Mouse (Mus musculus) urinary bladder, postnatal 4 days (tissue): Measurements from ENCODE around the gene Tnfrsf14.

Experiments used
- DNase-seq, 2 experiments: peaks; one replicate each; pipeline ENCODE4 v3.0.0; 2021 to 2022; ENCODE audit warnings: low spot score in 2 of 2

Gene Tnfrsf14

DNA sequence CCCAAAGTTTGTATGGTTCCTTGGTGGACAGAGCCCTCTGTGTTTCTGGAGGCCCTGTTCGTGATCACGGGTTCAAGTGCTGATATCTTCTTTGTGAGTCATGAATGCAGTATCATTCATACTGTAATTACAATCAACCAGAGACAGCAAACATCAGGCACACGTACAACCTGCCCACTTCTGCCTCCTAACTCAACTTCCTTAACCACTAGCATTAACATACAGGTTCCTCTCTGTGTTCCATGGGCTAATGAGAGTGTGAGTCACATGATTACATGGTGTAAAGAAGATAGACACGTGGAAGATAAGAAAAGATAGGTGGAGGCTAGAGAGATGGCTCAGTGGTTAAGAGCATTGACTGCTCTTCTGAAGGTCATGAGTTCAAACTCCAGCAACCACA is 11.7 kb downstream of the Tnfrsf14 start:
- DNase-seq: no peak

DNA sequence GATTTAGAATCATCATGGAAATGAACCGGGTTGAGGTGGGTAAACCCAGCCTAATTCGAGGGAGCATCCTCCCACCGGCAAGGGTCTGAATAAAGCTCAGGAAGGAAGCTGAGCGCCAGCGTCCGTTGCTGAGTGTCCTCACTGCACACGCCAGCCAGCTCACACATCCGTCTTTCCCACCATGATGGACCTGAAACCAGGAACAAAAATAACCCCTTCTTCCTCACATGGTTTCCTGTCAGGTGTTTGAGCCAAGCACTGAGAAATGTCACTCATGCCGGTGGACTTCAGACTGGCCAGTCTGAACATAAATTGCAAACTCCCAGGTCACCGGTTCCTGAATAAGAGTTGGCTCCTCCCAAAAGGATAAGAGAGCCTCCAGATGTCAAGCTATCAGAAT is 13.1 kb downstream of the Tnfrsf14 start:
- no peak for DNase-seq

DNA sequence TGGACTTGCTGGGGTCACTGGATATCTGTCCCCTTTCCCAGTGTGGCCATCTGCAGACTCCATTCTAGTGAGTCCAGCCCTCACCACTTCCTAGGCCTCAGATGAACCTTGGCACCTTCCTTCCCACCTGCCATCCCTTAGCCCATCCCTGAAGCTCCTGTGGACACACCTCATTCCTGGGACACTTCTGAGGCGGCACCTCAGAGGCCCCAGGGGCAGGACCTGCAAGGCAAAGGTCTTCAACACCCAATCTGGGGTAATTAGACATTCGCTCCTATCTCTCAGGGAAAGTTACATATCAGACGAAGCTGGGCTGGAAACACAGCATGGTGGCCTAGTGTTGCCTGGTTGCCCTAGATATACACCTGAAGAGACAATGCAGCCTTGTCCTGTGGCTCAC is 13.7 kb downstream of the Tnfrsf14 start:
- no peak for DNase-seq

DNA sequence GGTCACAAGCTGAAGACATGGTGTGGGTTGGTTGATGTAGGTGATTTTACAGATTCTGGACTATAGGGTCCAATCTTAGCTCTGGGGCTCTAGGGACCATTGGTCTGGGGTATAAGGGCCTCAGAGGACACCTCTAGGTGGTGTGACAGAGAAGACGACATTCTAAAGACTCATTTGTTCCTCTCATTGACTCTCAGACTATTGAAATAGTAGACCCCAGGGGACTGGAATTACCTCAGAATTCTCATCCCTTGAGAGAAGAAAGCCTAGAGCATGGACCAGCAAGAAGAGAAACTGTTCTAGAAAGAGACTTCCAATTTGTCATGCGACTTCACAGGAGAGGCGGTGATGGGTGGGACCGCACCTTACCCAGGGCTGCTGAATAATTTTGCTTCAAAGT is 14.1 kb downstream of the Tnfrsf14 start:
- DNase-seq: no peak

DNA sequence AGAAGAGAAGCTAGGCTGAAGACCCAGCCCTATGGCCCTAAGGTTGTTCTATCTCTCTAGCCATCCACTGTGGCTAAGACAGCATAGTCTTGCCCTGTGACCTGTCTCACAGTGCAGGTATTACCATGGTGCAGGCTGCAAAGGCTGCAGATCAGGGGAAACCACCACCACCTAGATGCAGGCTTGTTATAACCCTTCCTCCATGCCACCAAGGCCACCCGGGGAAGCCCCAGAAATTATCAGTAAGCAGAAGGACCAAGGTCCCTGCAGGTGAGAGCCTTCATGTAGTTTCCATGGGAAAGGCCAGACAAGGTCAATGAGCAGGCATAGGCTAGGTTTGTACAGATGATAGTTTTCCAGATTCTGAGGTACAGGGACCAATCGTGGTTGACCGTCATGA is 14.5 kb downstream of the Tnfrsf14 start:
- no peak for DNase-seq

DNA sequence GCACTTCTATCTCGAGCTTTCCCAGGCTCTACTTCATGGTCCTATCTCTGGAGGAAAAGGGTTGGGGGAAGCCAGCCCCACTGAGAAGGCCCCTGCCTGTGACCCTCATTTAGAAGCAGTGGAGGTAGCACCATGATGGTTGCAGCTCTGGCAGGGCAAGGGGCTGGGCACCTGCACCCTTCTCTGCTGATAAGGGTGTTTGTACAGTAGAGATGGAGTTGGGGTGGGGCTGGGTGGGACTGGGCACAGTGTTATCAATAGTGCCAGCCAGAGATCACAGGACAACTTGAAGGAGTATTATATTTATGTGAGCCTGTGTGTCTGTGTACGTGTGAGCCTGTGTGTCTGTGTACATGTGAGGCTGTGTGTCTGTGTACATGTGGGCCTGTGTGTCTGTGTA is 16.7 kb downstream of the Tnfrsf14 start:
- DNase-seq: no peak

DNA sequence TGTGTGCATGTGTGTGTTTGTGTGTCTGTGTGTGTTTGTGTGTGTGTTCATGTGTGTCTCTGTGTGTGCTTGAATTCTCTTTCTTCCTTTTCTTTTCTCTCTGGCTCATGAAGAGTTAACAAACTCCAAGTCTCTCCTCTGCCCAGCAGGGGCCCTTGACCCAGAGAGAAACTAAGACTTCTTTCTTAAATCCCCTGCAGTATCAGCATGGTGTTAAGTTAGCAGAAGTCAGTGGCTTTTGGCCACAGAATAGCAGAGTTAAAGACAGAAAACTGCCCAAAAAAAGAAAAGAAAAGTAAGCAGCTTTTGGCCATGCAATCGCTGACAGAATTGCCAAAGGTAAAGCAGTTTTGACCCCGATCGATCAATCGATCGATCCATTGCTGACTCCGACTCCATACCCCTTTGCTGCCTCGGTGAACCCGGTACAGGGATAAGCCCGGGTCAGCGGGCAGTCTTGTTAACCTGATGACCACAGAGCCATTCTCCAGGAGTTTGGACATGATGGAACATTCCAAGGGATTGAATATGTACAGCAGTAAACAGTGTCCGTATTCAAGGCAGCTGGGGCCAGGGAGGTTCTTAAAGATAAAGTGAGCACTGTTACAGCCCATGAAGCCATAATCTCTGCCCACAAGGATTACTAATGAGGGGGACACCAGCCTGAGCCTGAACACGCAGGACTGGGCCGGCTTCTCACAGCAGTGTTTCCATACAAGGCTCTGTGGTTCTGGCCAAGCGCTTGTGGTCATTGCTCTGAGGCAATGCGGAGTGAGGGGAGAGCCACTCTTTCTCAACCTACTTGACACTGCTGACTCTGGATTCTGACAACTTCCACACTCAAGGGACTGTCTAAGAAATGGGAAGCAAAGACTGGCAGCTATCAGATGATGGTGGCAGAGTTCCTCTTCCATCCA is 17.5 kb downstream of the Tnfrsf14 start:
- DNase-seq: no peak

DNA sequence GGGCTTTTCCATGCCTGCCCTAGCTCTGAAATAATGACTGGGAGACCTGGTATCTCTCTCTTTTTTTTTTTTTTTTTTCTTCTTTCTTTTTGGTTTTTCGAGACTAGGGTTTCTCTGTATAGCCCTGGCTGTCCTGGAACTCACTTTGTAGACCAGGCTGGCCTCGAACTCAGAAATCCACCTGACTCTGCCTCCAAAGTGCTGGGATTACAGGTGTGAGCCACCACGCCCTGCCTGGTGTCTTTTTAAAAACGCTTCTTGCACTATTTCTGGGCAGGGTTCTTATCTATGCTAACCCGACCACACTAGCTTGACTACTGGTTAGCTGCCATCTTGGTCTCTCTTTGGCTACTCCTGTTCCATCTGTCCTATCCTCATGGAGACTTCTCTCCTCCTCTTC is 19.9 kb downstream of the Tnfrsf14 start:
- no peak for DNase-seq

DNA sequence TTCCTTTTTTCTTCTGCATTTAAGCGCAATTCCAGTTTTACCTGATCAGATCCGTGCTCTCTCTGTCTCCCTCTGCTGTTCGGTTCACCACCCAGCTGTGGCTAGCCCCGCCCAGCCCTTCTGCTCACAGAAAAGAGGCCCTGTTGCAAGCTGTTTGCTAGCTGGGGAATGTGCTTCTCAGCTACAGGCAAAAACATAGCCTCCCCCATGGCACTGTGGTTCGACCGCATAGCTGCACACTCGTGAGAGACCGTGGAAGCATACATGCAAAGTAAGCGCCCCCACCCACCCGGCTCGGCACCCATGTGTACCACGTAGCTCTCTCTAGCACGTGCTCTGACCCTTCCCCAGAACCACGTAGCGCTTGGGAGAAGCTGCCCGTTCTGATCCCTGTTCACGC is 20.5 kb downstream of the Tnfrsf14 start:
- DNase-seq: peak; percentile 52 to 72

DNA sequence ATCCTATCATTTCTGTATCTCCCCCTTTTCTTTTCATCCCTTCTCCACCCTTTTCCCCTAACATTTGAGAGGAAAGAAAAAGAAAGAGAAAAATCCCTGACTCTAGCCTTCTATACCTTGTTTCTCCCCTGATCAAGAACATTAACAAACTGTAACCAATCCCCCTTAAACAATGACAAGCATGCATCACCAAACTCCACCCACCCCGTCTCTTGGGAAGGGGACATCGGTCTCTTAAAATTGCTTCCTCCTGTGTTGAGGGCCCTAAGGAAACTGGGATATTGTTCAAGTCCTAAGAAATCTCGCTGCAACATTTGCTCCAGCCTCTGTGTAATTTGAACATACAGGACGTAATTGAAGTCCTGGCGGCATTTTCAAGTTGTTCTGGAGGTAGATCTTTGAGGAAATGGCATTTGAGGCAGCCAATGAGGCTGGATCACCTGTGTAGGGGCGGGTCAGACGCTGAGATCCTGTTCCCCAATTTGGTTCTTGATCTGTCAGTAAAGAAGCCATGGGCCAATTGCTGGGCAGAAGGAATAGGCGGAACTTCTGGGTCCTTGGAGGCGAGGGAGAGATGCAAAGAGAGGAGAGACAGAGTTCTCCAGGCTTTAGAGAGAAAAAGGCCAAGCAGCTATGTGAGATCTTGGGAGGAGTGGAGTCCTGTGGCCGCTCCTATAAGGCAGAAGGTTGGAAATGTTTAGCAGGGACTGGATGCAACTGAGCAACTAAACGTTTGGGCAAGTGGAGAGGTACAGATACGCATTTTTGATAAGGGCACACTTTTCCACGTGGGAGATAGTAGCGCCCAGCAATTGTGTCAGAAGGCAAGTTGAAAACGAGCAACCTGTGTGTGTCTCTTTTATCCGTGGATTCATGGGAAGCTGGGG is 23.9 kb downstream of the Tnfrsf14 start:
- DNase-seq: peak; percentile 68 to 74

DNA sequence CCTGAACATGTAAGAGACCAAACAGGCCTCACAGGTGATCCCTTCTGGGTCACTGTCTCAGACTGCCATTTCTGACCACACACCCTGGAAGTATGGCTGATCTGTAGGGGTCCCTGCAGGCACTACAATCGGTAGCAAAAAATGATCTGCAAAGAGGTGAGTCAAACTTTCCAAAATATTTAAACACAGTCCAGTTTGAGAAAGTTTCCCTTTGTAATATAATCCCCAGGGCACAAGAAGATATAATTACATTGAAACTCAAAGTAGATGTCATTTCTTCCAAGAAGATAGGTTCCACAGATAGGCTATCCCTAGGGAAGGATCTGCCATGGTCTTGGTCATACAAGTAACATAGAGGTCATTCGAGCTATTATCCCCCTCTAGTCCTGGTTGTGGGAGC is 26.0 kb downstream of the Tnfrsf14 start:
- no peak for DNase-seq

DNA sequence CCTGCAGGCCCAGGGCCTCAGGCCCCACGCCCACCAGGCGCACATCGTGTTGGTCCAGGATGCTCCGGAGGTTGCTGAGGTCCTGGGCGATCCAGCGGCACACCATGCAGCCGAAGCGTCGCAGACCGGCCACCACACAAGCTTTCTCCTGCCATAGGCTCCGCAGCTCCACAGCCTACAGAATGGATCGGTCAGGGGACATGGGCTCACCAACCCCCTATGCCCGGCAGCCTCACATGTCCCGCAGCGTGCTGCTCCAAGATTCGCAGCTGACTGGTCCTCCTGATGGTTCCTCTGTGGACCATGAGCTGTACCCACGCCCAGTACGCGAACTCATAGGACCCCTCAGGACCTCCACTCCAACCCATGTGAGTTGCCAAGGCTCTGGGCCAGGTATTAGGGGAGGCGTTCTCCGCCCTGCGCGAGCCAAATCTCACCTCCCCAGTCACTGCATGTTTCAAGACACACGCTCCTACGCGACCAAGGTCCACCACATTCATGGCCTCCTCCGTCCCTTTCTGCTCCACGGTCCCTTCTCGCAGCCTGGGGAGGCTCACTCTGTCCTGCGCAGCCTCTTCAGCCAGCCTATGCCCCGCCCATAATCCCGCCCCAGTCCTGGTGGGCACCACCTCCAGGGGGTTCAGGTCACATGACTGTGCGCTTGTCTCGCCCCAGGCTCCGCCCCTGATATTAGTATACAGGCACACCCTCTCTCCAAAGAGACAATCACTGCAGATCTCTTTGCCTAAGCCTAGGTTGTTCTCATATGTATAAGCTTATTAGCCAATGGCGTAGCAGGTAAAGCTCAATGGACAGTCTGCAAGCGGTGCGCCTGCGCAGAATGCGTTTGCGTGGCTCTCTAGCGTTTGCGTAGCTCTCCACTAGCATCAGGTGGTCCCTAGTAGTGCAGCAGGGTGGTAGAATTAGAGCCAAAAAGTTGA is 29.6 kb downstream of the Tnfrsf14 start, which contains the start of gene Fam213b:
Gene Fam213b, minus strand, starts transcription at position 630 of the 941 bp plus-strand sequence.
- peak in 1 of 2 experiments; percentile 68 for DNase-seq

DNA sequence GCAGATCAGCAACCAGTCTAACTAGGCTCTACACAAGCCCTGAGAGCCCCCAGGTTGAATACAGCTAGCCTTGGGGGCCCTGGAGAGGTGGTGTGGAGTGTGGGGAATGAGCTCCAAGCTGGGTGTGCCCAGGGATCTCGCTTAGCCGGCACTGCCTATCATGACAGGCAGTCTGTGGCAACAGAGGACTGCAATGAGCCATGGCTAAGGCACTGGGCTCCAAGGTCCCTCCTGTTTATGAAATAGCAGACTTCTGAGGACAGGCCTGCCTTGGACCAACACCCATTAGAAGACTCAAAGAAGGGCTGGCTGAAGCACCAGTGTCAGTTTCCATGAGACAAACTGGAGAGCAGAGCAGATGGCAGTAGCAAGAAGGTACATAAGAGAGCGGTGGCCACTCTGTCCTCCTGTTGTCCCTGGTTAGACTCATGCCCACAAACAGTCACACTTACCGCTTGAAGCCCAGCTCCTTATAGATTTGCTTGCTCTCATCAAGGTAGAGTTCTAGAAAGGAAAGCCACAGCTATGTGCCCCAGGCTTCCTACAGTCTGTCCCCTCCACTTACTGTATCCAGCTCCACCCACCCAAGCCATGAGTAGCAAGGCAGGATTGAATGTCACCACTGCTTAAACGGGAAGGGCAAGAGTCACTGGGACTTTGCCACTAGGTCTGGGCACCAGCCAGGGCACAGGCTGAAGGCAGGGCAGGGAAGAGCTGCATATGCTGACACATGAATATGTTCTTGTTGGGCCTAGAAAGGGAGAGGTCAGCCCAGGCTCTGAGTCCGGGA is 30.5 kb downstream of the Tnfrsf14 start:
- no peak for DNase-seq

DNA sequence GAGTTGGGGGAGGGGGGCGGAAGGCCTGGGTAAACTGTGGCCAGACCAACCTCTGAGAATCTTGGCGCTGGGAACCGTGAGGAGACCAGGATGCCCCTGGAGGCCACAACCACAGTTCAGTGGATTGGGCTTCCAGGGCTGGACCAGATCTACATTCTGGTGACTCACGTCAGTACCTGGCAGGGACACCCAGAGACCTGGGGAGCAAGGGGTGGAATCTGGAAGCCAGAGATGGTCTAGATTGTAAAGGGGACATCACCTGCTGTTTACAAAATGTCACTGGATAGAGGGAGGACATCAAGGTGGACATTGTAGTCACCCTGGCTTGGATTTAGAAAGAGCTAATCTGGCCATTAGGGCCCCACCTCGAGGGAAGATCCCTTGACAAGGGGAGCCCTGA is 32.8 kb downstream of the Tnfrsf14 start:
- DNase-seq: no peak

DNA sequence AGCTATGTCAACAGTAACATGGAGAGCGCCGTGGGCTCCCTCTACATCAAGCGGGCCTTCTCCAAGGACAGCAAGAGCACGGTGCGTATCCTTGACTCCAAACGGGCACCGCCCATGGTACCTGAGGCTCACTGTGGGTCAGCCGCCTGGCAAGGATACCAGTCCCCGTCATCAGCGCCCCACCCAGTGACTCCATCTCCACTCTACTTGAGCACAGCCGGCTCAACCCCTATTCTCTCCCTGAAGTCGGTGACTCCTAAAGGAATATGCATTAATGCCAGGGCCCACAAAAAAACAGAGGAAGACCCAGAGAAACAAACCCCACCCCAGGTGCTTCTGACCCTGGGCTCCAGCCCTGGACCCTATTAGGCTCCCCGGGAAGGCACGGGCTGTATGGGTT is 37.5 kb downstream of the Tnfrsf14 start:
- peak in 1 of 2 experiments; percentile 53 for DNase-seq

DNA sequence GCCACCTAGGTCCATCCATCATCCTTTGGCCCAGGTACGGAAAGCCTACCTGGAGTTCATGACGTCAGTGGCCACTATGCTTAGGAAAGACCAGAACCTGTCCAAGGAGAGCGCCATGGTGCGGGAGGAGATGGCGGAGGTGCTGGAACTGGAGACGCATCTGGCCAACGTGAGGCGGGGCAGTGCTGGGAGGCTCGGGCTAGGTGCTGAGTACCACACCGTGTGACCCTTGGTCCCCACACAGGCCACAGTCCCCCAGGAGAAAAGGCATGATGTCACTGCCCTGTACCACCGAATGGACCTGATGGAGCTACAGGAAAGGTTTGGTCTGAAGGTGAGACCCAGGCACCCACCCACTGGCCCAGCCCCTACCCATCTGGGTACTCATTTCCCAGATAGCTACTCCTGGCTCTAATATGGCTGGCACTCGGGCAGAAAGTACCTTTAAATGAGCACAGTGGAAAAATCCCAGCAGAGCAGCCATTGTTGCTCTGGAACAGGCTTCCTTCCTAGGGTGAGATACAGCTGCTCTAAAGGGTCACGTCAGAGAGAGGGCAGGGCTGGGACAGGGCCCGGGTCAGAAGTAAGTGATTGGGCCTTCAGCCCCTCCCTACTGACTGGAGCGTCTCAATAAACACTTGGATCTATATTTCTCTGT is 40.6 kb downstream of the Tnfrsf14 start:
- DNase-seq: no peak

DNA sequence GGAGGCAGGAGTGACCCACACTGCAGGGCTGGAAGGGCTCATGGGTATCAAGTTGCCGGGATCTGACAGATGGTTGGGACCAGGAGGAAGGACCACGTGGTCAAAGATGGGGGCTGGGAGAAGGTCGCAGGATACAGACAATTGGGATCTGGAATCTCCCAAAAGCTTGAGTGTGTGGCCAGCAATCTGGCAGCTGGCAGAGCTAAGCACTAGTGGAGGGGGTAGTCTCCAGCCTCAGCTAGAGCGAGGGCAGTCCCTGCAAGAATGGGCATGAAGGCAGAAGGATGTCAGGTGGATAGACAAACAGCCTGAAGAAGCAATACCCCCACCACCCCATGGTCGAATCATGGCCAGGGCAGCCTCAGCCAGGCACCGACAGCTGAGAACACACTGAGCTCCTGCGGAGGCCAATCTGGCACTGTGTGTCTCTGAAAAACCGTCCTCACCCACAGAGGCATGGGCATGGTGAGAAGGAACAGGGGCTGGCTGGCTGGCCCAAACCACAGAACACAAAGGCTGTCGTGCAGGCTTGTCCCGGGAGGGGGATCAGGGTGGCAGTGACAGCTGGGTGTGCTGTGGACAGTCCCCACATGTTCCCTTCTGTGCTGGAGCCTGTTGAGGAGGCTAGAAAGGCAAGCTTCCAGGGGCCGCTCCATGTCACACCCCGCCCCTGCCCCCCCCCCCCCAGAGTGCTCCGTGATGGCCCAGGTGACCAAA is 41.3 kb downstream of the Tnfrsf14 start:
- DNase-seq: no peak

DNA sequence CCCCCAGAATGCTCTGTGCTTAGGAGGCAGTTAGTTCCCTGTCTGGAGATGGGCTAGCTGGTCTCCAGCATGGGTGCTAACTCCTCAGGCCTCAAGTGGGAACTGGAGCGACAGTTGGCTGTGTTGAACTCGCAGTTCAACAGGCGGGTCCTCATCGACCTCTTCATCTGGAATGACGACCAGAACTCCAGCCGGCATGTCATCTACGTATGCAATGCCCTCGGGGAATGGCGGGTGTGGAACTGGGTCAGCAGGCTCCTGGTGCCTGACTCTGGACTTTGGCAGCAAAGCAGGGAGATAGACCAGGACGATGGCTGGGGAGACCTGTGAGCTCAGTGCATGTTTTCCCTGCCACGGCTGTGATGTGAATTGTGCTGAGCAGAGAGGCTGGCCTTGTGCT is 42.9 kb downstream of the Tnfrsf14 start:
- no peak for DNase-seq

DNA sequence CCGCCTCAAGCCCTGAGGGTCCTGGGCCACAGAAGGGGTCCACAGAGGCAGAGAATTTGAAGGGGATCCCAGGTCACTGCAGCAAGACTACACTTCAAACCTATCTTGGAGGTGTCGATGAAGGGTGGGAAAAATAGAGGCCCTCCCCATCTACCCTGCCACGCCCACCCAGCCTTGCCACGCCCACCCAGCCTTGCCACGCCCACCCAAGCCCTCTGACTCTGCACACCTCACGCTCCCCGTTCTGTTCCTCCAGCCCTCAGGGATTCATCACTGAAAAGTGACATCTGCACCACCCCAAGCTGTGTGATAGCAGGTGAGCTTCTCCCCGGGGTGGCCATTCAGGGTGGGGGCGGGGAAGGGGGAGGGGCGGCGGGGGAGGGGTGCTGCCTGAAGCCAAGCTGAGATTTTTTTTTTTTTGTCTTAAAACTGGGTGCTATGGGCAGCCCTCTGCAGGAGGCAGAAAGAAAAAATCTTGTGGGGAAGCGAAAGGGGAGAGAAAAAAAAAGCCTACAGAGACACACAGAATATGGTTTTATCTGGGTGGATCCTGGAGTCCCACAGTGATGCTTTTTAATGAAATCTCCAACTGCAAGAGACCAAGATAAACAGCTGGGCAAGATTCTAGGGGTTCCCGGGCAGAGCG is 46.2 kb downstream of the Tnfrsf14 start:
- DNase-seq: no peak
